15 mouse cellular contexts compared by ENCODE assay signal in genomic region chr6:41061085-41061484, GRCm38 (mm10). TPM values are rescaled to one million over a fixed set of nuclear protein-coding genes. Genes with fewer than 3 reads are reported as not detected.
DNase-seq lines count a peak whose midpoint lies in the region; ATAC-seq lines count a peak whose summit lies in the region.
"Had no signal": no experiment of that assay in that cellular context is flagged by ENCODE, and none has a peak within 500 bp of the region (broad histone marks: within the 10 kb centered on the region; RNA-seq: fewer than 3 reads in every experiment).

No protein-coding gene starts in this region.

- no peak for ATAC-seq in midbrain, embryonic 14.5 days (ENCODE audit: low FRiP score, low TSS enrichment)
- no peak for ATAC-seq in midbrain, embryonic 11.5 days (ENCODE audit: low FRiP score)
- ATAC-seq in activated CD4-positive, CD25-positive, alpha-beta regulatory T cell, adult 4 months, result peak; percentile 38
- ATAC-seq: forebrain, embryonic 16.5 days had no signal

- DNase-seq in embryo, embryonic 10 days (ENCODE audit: low spot score), result peak; percentile 8
- DNase-seq in embryo, embryonic 9.5 days (ENCODE audit: extremely low spot score), result no peak
- DNase-seq in midbrain, embryonic 14.5 days, result peak; percentile 9
- no peak for DNase-seq in midbrain, embryonic 11.5 days (ENCODE audit: low spot score, missing footprints)
- peak; percentile 62 for DNase-seq in thymus, postnatal 25 days
- DNase-seq in frontal cortex, postnatal 25 days (ENCODE audit: low spot score in 2 of 2), result no peak
- no peak for DNase-seq in layer of hippocampus, adult 9-10 months (ENCODE audit: low spot score)
- DNase-seq: right cerebral cortex, postnatal 25 days had no signal

- no peaks in the 10 kb centered on the region for H3K9me3 ChIP-seq in midbrain, embryonic 14.5 days (ENCODE audit: control insufficient read depth, low read length)
- H3K9me3 ChIP-seq in midbrain, embryonic 11.5 days (ENCODE audit: control insufficient read depth, low read length), result no peaks in the 10 kb centered on the region
- H3K9me3 ChIP-seq: heart, embryonic 13.5 days; limb, embryonic 15.5 days had no signal

- H3K27me3 ChIP-seq in midbrain, embryonic 14.5 days (ENCODE audit: control insufficient read depth, insufficient read depth, low read length), result no peaks in the 10 kb centered on the region
- H3K27me3 ChIP-seq in midbrain, embryonic 11.5 days (ENCODE audit: control insufficient read depth, insufficient read depth, low read length), result no peaks in the 10 kb centered on the region
- H3K27me3 ChIP-seq: heart, embryonic 13.5 days; limb, embryonic 15.5 days had no signal

- H3K27ac ChIP-seq in midbrain, embryonic 14.5 days (replicated peaks; ENCODE audit: low read depth, low read length), result no peak overlapping the region
- H3K27ac ChIP-seq in midbrain, embryonic 11.5 days (ENCODE audit: low read depth, low read length), result no peak overlapping the region
- H3K27ac ChIP-seq: heart, embryonic 13.5 days; limb, embryonic 15.5 days had no signal

- H3K4me1 ChIP-seq in midbrain, embryonic 14.5 days (ENCODE audit: control insufficient read depth, insufficient read depth, low read length), result no peaks in the 10 kb centered on the region
- no peaks in the 10 kb centered on the region for H3K4me1 ChIP-seq in midbrain, embryonic 11.5 days (ENCODE audit: control insufficient read depth, insufficient read depth, low read length)
- H3K4me1 ChIP-seq: limb, embryonic 15.5 days had no signal

- no peak overlapping the region for H3K4me3 ChIP-seq in midbrain, embryonic 14.5 days (replicated peaks; ENCODE audit: low read depth, low read length)
- H3K4me3 ChIP-seq in midbrain, embryonic 11.5 days (ENCODE audit: low read depth, low read length), result no peak overlapping the region
- H3K4me3 ChIP-seq: heart, embryonic 13.5 days; limb, embryonic 15.5 days had no signal

- H3K36me3 ChIP-seq in midbrain, embryonic 14.5 days (ENCODE audit: control insufficient read depth, insufficient read depth, low read length), result no peaks in the 10 kb centered on the region
- H3K36me3 ChIP-seq in midbrain, embryonic 11.5 days (ENCODE audit: control insufficient read depth, insufficient read depth, low read length), result no peaks in the 10 kb centered on the region
- H3K36me3 ChIP-seq: heart, embryonic 13.5 days; limb, embryonic 15.5 days had no signal

- WGBS in midbrain, embryonic 14.5 days, result 77% methylated on average over 5 of the region's 5 CpGs
- 70% methylated on average over 5 of the region's 5 CpGs for WGBS in midbrain, embryonic 11.5 days

- H3K4me2 ChIP-seq in midbrain, embryonic 14.5 days (ENCODE audit: low read length), result no peak overlapping the region
- no peak overlapping the region for H3K4me2 ChIP-seq in midbrain, embryonic 11.5 days
- H3K4me2 ChIP-seq: heart, embryonic 13.5 days; limb, embryonic 15.5 days had no signal

- H3K9ac ChIP-seq in midbrain, embryonic 14.5 days (replicated peaks; ENCODE audit: low read length), result no peak overlapping the region
- no peak overlapping the region for H3K9ac ChIP-seq in midbrain, embryonic 11.5 days (ENCODE audit: low read length)
- H3K9ac ChIP-seq: heart, embryonic 13.5 days; limb, embryonic 15.5 days had no signal

RNA-seq across cellular contexts. Expression of gene 2210010C04Rik, which starts 25.8 kb away (rescaled TPM):
- polyA plus RNA-seq in midbrain, embryonic 14.5 days (2014; fragmentation: Nextera tagmentation; extraction: Ambion mirVana), result not detected in 2 replicates
- polyA plus RNA-seq in midbrain, embryonic 11.5 days (2014; fragmentation: Nextera tagmentation; extraction: Ambion mirVana), result not detected in 2 replicates
- under 1 TPM in 1 of 2 experiments, not detected in 1; 0.29 TPM for polyA plus RNA-seq in activated CD4-positive, CD25-positive, alpha-beta regulatory T cell, adult 4 months (2017; shearing (Covaris generic))
- polyA plus RNA-seq: embryonic facial prominence, embryonic 11.5 days; forebrain, embryonic 16.5 days; heart, embryonic 13.5 days; limb, embryonic 15.5 days; neural tube, embryonic 11.5 days; stomach, embryonic 14.5 days had no signal

Comparison
In these comparisons a context has a peak if more than half of its experiments do, and no peak if none do; other contexts are left out.
1. DNase-seq: peak in embryo, embryonic 10 days (single experiment), midbrain, embryonic 14.5 days (single experiment) and thymus, postnatal 25 days (single experiment); none in embryo, embryonic 9.5 days (single experiment), midbrain, embryonic 11.5 days (single experiment), frontal cortex, postnatal 25 days (0 of 2) and layer of hippocampus, adult 9-10 months (single experiment).